Mouse (Mus musculus): Measurements from ENCODE around the gene Gm28557. TPM values are rescaled to one million over a fixed set of nuclear protein-coding genes. Genes with fewer than 3 reads are reported as not detected.
"Not testable (repeated sequence)": the region's sequence is repeated elsewhere in the genome, so short reads cannot be mapped to it uniquely, and the experiment has no call there.

The Gm28557 gene
- 1.7 to 9.0 TPM (median 2.1 TPM) in 3 replicates for total RNA-seq (2017)

GRCm38 (mm10) chr13:67108194-67108820 is at the start of gene Gm28557:
Gm28557 (minus strand) TSS chr13:67108604.
- ATAC-seq (replicated peaks; ENCODE audit: insufficient number of reproducible peaks, low FRiP score, low TSS enrichment, poor library complexity, severe bottlenecking), result peak; percentile 98

GRCm38 (mm10) chr13:67128038-67128721 is 19.8 kb upstream of the Gm28557 start:
- peak; percentile 91 for ATAC-seq (replicated peaks; ENCODE audit: insufficient number of reproducible peaks, low FRiP score, low TSS enrichment, poor library complexity, severe bottlenecking)

- not testable (repeated sequence) for ATAC-seq (replicated peaks; ENCODE audit: insufficient number of reproducible peaks, low FRiP score, low TSS enrichment, poor library complexity, severe bottlenecking)
These were observed 19.1 kb upstream of the Gm28557 start for GRCm38 (mm10) chr13:67127507-67127906.

GRCm38 (mm10) chr13:67124460-67124859 is 16.1 kb upstream of the Gm28557 start:
- no peak for ATAC-seq (replicated peaks; ENCODE audit: insufficient number of reproducible peaks, low FRiP score, low TSS enrichment, poor library complexity, severe bottlenecking)

- ATAC-seq (replicated peaks; ENCODE audit: insufficient number of reproducible peaks, low FRiP score, low TSS enrichment, poor library complexity, severe bottlenecking), result not testable (repeated sequence)
These were observed 13.0 kb upstream of the Gm28557 start, which contains the start of gene Zfp759 for GRCm38 (mm10) chr13:67121360-67121759. Zfp759 (plus strand) TSS chr13:67121660.

- ATAC-seq (replicated peaks; ENCODE audit: insufficient number of reproducible peaks, low FRiP score, low TSS enrichment, poor library complexity, severe bottlenecking), result not testable (repeated sequence)
These were observed 7.8 kb upstream of the Gm28557 start, which contains the start of gene Rslcan18 for GRCm38 (mm10) chr13:67116163-67116562. Rslcan18 (minus strand) TSS chr13:67116263.

- ATAC-seq (replicated peaks; ENCODE audit: insufficient number of reproducible peaks, low FRiP score, low TSS enrichment, poor library complexity, severe bottlenecking), result no peak
These were observed 4.9 kb upstream of the Gm28557 start for GRCm38 (mm10) chr13:67113287-67113686.

GRCm38 (mm10) chr13:67112096-67112495 is 3.7 kb upstream of the Gm28557 start:
- no peak for ATAC-seq (replicated peaks; ENCODE audit: insufficient number of reproducible peaks, low FRiP score, low TSS enrichment, poor library complexity, severe bottlenecking)

GRCm38 (mm10) chr13:67108821-67109206 is 410 bp upstream of the Gm28557 start:
- ATAC-seq (replicated peaks; ENCODE audit: insufficient number of reproducible peaks, low FRiP score, low TSS enrichment, poor library complexity, severe bottlenecking), result no peak

GRCm38 (mm10) chr13:67107681-67108080 is 723 bp downstream of the Gm28557 start:
- no peak for ATAC-seq (replicated peaks; ENCODE audit: insufficient number of reproducible peaks, low FRiP score, low TSS enrichment, poor library complexity, severe bottlenecking)

GRCm38 (mm10) chr13:67097876-67098275 is 10.5 kb downstream of the Gm28557 start, which contains the start of gene Zfp708:
Zfp708 (minus strand) TSS chr13:67097976.
- no peak for ATAC-seq (replicated peaks; ENCODE audit: insufficient number of reproducible peaks, low FRiP score, low TSS enrichment, poor library complexity, severe bottlenecking)

- ATAC-seq (replicated peaks; ENCODE audit: insufficient number of reproducible peaks, low FRiP score, low TSS enrichment, poor library complexity, severe bottlenecking), result no peak
These were observed 18.2 kb downstream of the Gm28557 start for GRCm38 (mm10) chr13:67090154-67090553.

- ATAC-seq (replicated peaks; ENCODE audit: insufficient number of reproducible peaks, low FRiP score, low TSS enrichment, poor library complexity, severe bottlenecking), result no peak
These were observed 26.5 kb downstream of the Gm28557 start for GRCm38 (mm10) chr13:67081946-67082345.

- peak; percentile 86 for ATAC-seq (replicated peaks; ENCODE audit: insufficient number of reproducible peaks, low FRiP score, low TSS enrichment, poor library complexity, severe bottlenecking)
These were observed 27.2 kb downstream of the Gm28557 start for GRCm38 (mm10) chr13:67081142-67081713.

- no peak for ATAC-seq (replicated peaks; ENCODE audit: insufficient number of reproducible peaks, low FRiP score, low TSS enrichment, poor library complexity, severe bottlenecking)
These were observed 31.2 kb downstream of the Gm28557 start for GRCm38 (mm10) chr13:67077244-67077643.

- ATAC-seq (replicated peaks; ENCODE audit: insufficient number of reproducible peaks, low FRiP score, low TSS enrichment, poor library complexity, severe bottlenecking), result no peak
These were observed 35.6 kb downstream of the Gm28557 start for GRCm38 (mm10) chr13:67072786-67073185.

GRCm38 (mm10) chr13:67065386-67065785 is 43.0 kb downstream of the Gm28557 start:
- no peak for ATAC-seq (replicated peaks; ENCODE audit: insufficient number of reproducible peaks, low FRiP score, low TSS enrichment, poor library complexity, severe bottlenecking)

- ATAC-seq (replicated peaks; ENCODE audit: insufficient number of reproducible peaks, low FRiP score, low TSS enrichment, poor library complexity, severe bottlenecking), result no peak
These were observed 46.0 kb downstream of the Gm28557 start for GRCm38 (mm10) chr13:67062427-67062826.

- ATAC-seq (replicated peaks; ENCODE audit: insufficient number of reproducible peaks, low FRiP score, low TSS enrichment, poor library complexity, severe bottlenecking), result peak; percentile 92
These were observed 47.5 kb downstream of the Gm28557 start, which contains the start of gene Zfp712 for GRCm38 (mm10) chr13:67060786-67061358. Zfp712 (minus strand) TSS chr13:67061170.

All from monocyte, adult 5-6 weeks (primary cell).